Mouse (Mus musculus) spleen, adult 2 months (tissue): Measurements from ENCODE around the gene Olfr97. TPM values are rescaled to one million over a fixed set of nuclear protein-coding genes. Genes with fewer than 3 reads are reported as not detected.

Experiments used
- DNase-seq, 2 experiments: peaks; one replicate each; pipeline versions ENCODE4 v3.0.0 to v3.0.0-alpha.2; 2012 to 2021; ENCODE audit warnings: low spot score in 2 of 2, low read depth in 1 of 2
- H3K27ac ChIP-seq: fragments of 200-500 bp; 2 replicates; pipeline ENCODE4 v1.5.1; 2012; ENCODE audit warnings: low read length, inconsistent platforms; ENCODE audit not compliant: insufficient read depth
- H3K27me3 ChIP-seq: fragments of 200-500 bp; 2 replicates; pipeline ENCODE4 v1.6.1; 2012; ENCODE audit warnings: mild to moderate bottlenecking, moderate library complexity, low read length, inconsistent platforms; ENCODE audit not compliant: control insufficient read depth, insufficient read depth
- H3K36me3 ChIP-seq: fragments of 200-500 bp; 2 replicates; pipeline ENCODE4 v1.6.1; 2012; ENCODE audit warnings: mild to moderate bottlenecking, low read length, inconsistent platforms; ENCODE audit not compliant: control insufficient read depth, insufficient read depth
- H3K4me1 ChIP-seq: fragments of 200-500 bp; 2 replicates; pipeline ENCODE4 v1.6.1; 2011; ENCODE audit warnings: inconsistent platforms; ENCODE audit not compliant: control insufficient read depth, insufficient read depth, insufficient read length
- H3K4me3 ChIP-seq: fragments of 200-500 bp; 2 replicates; pipeline ENCODE4 v1.5.1; 2011; ENCODE audit warnings: mild to moderate bottlenecking, inconsistent platforms; ENCODE audit not compliant: insufficient read depth, insufficient read length; ENCODE audit errors: extremely low read depth
- CTCF ChIP-seq: fragments of 200-500 bp; IDR thresholded peaks from 2 replicates; pipeline ENCODE4 v1.5.1; 2011; ENCODE audit warnings: mild to moderate bottlenecking, inconsistent platforms; ENCODE audit not compliant: insufficient read depth, insufficient read length, insufficient replicate concordance; ENCODE audit errors: extremely low read depth
- POLR2A ChIP-seq: fragments of 200-500 bp; IDR thresholded peaks from 2 replicates; pipeline ENCODE4 v1.6.1; 2011; ENCODE audit warnings: low read depth, low read length, inconsistent platforms
- WGBS: fragments of 180-500 bp; shearing (Covaris S2); methylation state at CpG from one replicate; pipeline ENCODE4 v1.1.7; 2018; 5-methylcytosine and 5-hydroxymethylcytosine counted together
- polyA plus RNA-seq: library from polyadenylated mRNA; depleted of rRNA; stranded (reverse); fragments of >200 nt; gene quantifications from 2 replicates; pipeline ENCODE4 v1.2.3, GENCODE M21; 2012

Olfr97 gene
- polyA plus RNA-seq, 1 experiment = not detected

- no peak for DNase-seq
- no peak within 1 kb of the TSS for H3K4me3 ChIP-seq
- no peaks in the 10 kb centered on the region for H3K4me1 ChIP-seq
- no peak within 1 kb of the TSS for H3K27ac ChIP-seq
- no peaks in the 10 kb centered on the region for H3K36me3 ChIP-seq
- TF ChIP-seq POLR2A (no peak), CTCF (no peak)
- WGBS = 85% methylated on average over 1 of the region's 1 CpGs
- H3K27me3 ChIP-seq = no peaks in the 10 kb centered on the region
Measured at GRCm38 (mm10) chr17:37263626-37264025, 26.5 kb upstream of the Olfr97 start, which contains the start of gene Olfr98. TSS of gene Olfr98 (minus strand) at chr17:37263749.

GRCm38 (mm10) chr17:37250544-37250943, 13.4 kb upstream of the Olfr97 start:
- no peaks in the 10 kb centered on the region; the same call in 1 of the 2 replicates for H3K27me3 ChIP-seq
- peak; percentile 27; the same call in 1 of the 2 replicates for TF ChIP-seq CTCF
- no peak for TF ChIP-seq POLR2A
- no peaks in the 10 kb centered on the region for H3K4me1 ChIP-seq
- peak in 1 of 2 experiments; percentile 48 for DNase-seq
- H3K4me3 ChIP-seq = no peak overlapping the region
- no peaks in the 10 kb centered on the region for H3K36me3 ChIP-seq
- no peak overlapping the region for H3K27ac ChIP-seq
- 14% methylated on average over 1 of the region's 1 CpGs for WGBS

- Histone ChIP-seq H3K4me3 (no peak overlapping the region), H3K36me3 (no peaks in the 10 kb centered on the region), H3K27ac (no peak overlapping the region), H3K27me3 (no peaks in the 10 kb centered on the region; the same call in 1 of the 2 replicates), H3K4me1 (no peaks in the 10 kb centered on the region)
- TF ChIP-seq POLR2A = no peak
- DNase-seq = no peak
Measured at GRCm38 (mm10) chr17:37249460-37249859, 12.3 kb upstream of the Olfr97 start.

- peak overlapping the region; percentile 32; the same call in 1 of the 2 replicates for H3K4me3 ChIP-seq
- no peaks in the 10 kb centered on the region for H3K27me3 ChIP-seq
- H3K27ac ChIP-seq = 0 out of 2 replicates have a peak overlapping the region, but pooled peaks have one; percentile 7
- WGBS = 15% methylated on average over 5 of the region's 5 CpGs
- TF ChIP-seq CTCF = peak; percentile 43; the same call in 1 of the 2 replicates
- TF ChIP-seq POLR2A = no peak
- DNase-seq = peak; percentile 75 to 85
- no peaks in the 10 kb centered on the region for H3K36me3 ChIP-seq
- no peaks in the 10 kb centered on the region for H3K4me1 ChIP-seq
Measured at GRCm38 (mm10) chr17:37246715-37247114, 9.6 kb upstream of the Olfr97 start.

GRCm38 (mm10) chr17:37242198-37242597, 5.1 kb upstream of the Olfr97 start:
- TF ChIP-seq CTCF = no peak
- no peak for TF ChIP-seq POLR2A
- no peaks in the 10 kb centered on the region for H3K4me1 ChIP-seq
- H3K4me3 ChIP-seq = no peak overlapping the region
- H3K36me3 ChIP-seq = no peaks in the 10 kb centered on the region
- no peaks in the 10 kb centered on the region for H3K27me3 ChIP-seq
- 57% methylated on average over 3 of the region's 3 CpGs for WGBS
- no peak overlapping the region for H3K27ac ChIP-seq
- DNase-seq = no peak

GRCm38 (mm10) chr17:37221879-37222278, 15.3 kb downstream of the Olfr97 start:
- Histone ChIP-seq H3K4me3 (no peak overlapping the region), H3K27ac (no peak overlapping the region), H3K27me3 (no peaks in the 10 kb centered on the region), H3K36me3 (no peaks in the 10 kb centered on the region), H3K4me1 (no peaks in the 10 kb centered on the region)
- WGBS = 29% methylated on average over 1 of the region's 1 CpGs
- TF ChIP-seq CTCF (no peak), POLR2A (no peak)
- no peak for DNase-seq

- H3K27ac ChIP-seq = no peak within 1 kb of the TSS
- TF ChIP-seq CTCF = no peak
- TF ChIP-seq POLR2A = no peak
- H3K27me3 ChIP-seq = no peaks in the 10 kb centered on the region
- H3K4me3 ChIP-seq = no peak within 1 kb of the TSS
- no peaks in the 10 kb centered on the region for H3K36me3 ChIP-seq
- DNase-seq = no peak
- 58% methylated on average over 4 of the region's 4 CpGs for WGBS
- H3K4me1 ChIP-seq = no peaks in the 10 kb centered on the region
Measured at GRCm38 (mm10) chr17:37219846-37220245, 17.3 kb downstream of the Olfr97 start, which contains the start of gene Olfr96. TSS of gene Olfr96 (plus strand) at chr17:37220146.
